8 mouse cellular contexts compared by ENCODE assay signal in genomic region chr4:123425672-123426272, GRCm38 (mm10).
DNase-seq lines count a peak whose midpoint lies in the region; ATAC-seq lines count a peak whose summit lies in the region.

No protein-coding gene starts in this region.

- peak; percentile 37 to 76; a peak in 2 of 4 replicates for ATAC-seq in hematopoietic stem cell, adult 5-6 weeks (replicated peaks in 1 of 2; ENCODE audit: insufficient read depth in 1 of 2, low FRiP score in 2 of 2, low TSS enrichment in 1 of 2, low read depth in 1 of 2, poor library complexity in 2 of 2, severe bottlenecking in 2 of 2)

- DNase-seq in adrenal gland, postnatal 14 days = peak; percentile 49
- no peak for DNase-seq in adrenal gland, adult 18-20 months (ENCODE audit: low spot score in 2 of 2)
- peak; percentile 85 for DNase-seq in Muller cell, postnatal 12 days (ENCODE audit: inconsistent ontology term)
- DNase-seq in lung, postnatal 25 days (ENCODE audit: low spot score) = peak; percentile 81
- DNase-seq in embryo, embryonic 9.5 days (ENCODE audit: extremely low spot score) = no peak
- DNase-seq in urinary bladder, postnatal 4 days (ENCODE audit: low spot score in 2 of 2) = no peak
- DNase-seq in embryo, embryonic 11 days = no peak

Comparison
In these comparisons a context has a peak if more than half of its experiments do, and no peak if none do; other contexts are left out.
1. DNase-seq: peak in adrenal gland, postnatal 14 days (single experiment), Muller cell, postnatal 12 days (single experiment) and lung, postnatal 25 days (single experiment); none in adrenal gland, adult 18-20 months (0 of 2), embryo, embryonic 9.5 days (single experiment), urinary bladder, postnatal 4 days (0 of 2) and embryo, embryonic 11 days (single experiment).